Mouse (Mus musculus) lung, adult 2 months (tissue): ENCODE results near the gene Trim39. TPM values are rescaled to one million over a fixed set of nuclear protein-coding genes. Genes with fewer than 3 reads are reported as not detected.
"Not testable (repeated sequence)": the region's sequence is repeated elsewhere in the genome, so short reads cannot be mapped to it uniquely, and the experiment has no call there.

ENCODE experiments used
- DNase-seq: peaks from one replicate; pipeline ENCODE4 v3.0.0; 2022
- H3K4me1 ChIP-seq: fragments of 200-500 bp; 2 replicates; pipeline ENCODE4 v1.6.1; 2011; ENCODE audit warnings: low read length; ENCODE audit not compliant: control insufficient read depth, insufficient read depth
- H3K4me3 ChIP-seq: fragments of 200-500 bp; replicated peaks from 2 replicates; pipeline ENCODE3; 2011; ENCODE audit warnings: low read depth, mild to moderate bottlenecking, control low read depth, low read length; ENCODE audit errors: extremely low read depth
- CTCF ChIP-seq: fragments of 200-500 bp; IDR thresholded peaks from 2 replicates; pipeline ENCODE4 v1.5.1; 2011; ENCODE audit warnings: mild to moderate bottlenecking, low read length, control low read depth; ENCODE audit not compliant: insufficient read depth
- POLR2A ChIP-seq: fragments of 200-500 bp; IDR thresholded peaks from 2 replicates; pipeline ENCODE4 v1.6.1; 2011; ENCODE audit warnings: low read depth, mild to moderate bottlenecking, control low read depth, low read length, borderline replicate concordance; ENCODE audit errors: extremely low read depth
- WGBS: fragments of 180-500 bp; shearing (Covaris S2); methylation state at CpG from one replicate; pipeline ENCODE4 v1.1.7; 2018; 5-methylcytosine and 5-hydroxymethylcytosine counted together
- polyA plus RNA-seq: library from polyadenylated mRNA; depleted of rRNA; stranded (reverse); fragments of >200 nt; gene quantifications from 2 replicates; pipeline ENCODE4 v1.2.3, GENCODE M21; 2012; rRNA removed

The Trim39 gene
- polyA plus RNA-seq = 14.9 and 15.6 TPM in 2 replicates

- TF ChIP-seq POLR2A (peak; percentile 25; the same call in 1 of the 2 replicates), CTCF (no peak)
- WGBS = 1% methylated on average over 43 of the region's 43 CpGs
- peak; percentile 95 for DNase-seq
- Histone ChIP-seq H3K4me1 (peaks cover 23% of the 10 kb centered on the region), H3K4me3 (peak within 1 kb of the TSS; percentile 97)
Observed at GRCm38 (mm10) chr17:36271586-36272256, at the start of gene Trim39. Trim39 (minus strand) TSS chr17:36272247.

GRCm38 (mm10) chr17:36315689-36316253 is 43.7 kb upstream of the Trim39 start:
- Histone ChIP-seq H3K4me3 (no peak overlapping the region), H3K4me1 (no peaks in the 10 kb centered on the region)
- no peak for DNase-seq
- 37% methylated on average over 5 of the region's 5 CpGs for WGBS
- TF ChIP-seq CTCF (no peak), POLR2A (no peak)

GRCm38 (mm10) chr17:36315041-36315688 is 43.1 kb upstream of the Trim39 start:
- TF ChIP-seq POLR2A (no peak), CTCF (no peak)
- under 1% methylated on average over 19 of the region's 19 CpGs for WGBS

DNA sequence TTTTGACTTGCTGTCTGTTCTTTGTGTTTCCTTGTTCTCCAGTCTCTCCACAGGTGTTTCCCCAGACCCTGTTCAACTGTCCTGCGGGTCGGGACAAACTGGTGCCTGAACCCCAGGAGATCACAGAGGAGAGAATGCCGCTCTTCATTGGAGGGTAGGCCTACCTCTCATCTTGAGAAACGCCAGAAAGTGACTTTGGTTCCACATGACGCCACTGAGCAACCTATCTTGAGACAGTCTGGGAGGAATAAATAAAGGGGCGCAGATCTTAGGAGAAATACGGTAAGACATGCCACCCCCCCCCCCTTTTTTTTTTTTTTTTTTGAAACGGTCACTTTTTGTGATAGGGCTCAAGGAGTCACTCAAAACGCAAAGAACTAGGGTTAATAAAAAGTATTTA is 42.5 kb upstream of the Trim39 start:
- Histone ChIP-seq H3K4me1 (no peaks in the 10 kb centered on the region), H3K4me3 (no peak overlapping the region)
- DNase-seq = peak; percentile 7
- 10% methylated on average over 9 of the region's 9 CpGs for WGBS
- TF ChIP-seq POLR2A = no peak
- TF ChIP-seq CTCF = no peak

More at GRCm38 (mm10) chr17:36315041-36315688, 43.1 kb upstream of the Trim39 start:
- Histone ChIP-seq H3K4me1 (no peaks in the 10 kb centered on the region), H3K4me3 (peak overlapping the region; percentile 80)
- DNase-seq = peak; percentile 59

GRCm38 (mm10) chr17:36309293-36309692 is 37.2 kb upstream of the Trim39 start:
- Histone ChIP-seq H3K4me3 (no peak overlapping the region), H3K4me1 (no peaks in the 10 kb centered on the region)
- TF ChIP-seq POLR2A = no peak
- no peak for TF ChIP-seq CTCF
- WGBS = 37% methylated on average over 1 of the region's 1 CpGs
- no peak for DNase-seq

DNA sequence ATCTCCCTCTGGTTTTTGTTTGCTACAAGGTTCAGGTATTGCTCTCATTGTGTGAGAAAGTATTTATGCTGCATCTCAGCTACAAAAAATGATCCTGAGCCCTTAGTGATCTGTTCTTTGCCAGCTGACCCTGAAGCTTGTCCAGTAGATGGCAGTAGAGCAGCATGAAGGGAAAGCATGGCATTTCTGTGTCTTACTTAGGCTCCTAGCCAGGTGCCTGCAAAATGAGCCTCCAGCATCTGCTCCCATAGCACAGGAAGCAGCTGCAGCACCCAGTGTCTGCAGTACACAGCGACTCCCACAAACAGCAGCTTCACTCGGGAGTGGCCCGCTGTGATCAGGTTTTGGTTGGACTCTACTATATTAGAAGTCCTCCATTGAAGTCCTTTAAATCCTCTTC is 36.8 kb upstream of the Trim39 start:
- peak; percentile 32 for DNase-seq
- TF ChIP-seq CTCF = peak; percentile 54
- 1% methylated on average over 3 of the region's 3 CpGs for WGBS
- not testable (repeated sequence) for H3K4me1 ChIP-seq, H3K4me3 ChIP-seq

- TF ChIP-seq CTCF = no peak
- no peak for TF ChIP-seq POLR2A
- DNase-seq = no peak
- Histone ChIP-seq H3K4me3 (no peak within 1 kb of the TSS), H3K4me1 (no peaks in the 10 kb centered on the region; the same call in 1 of the 2 replicates)
- WGBS = 85% methylated on average over 2 of the region's 2 CpGs
Observed at GRCm38 (mm10) chr17:36286390-36286789, 14.3 kb upstream of the Trim39 start, which contains the start of gene H2-M10.2. H2-M10.2 (minus strand) TSS chr17:36286490.

- TF ChIP-seq POLR2A (no peak), CTCF (no peak)
- no peaks in the 10 kb centered on the region; the same call in 1 of the 2 replicates for H3K4me1 ChIP-seq
- H3K4me3 ChIP-seq = no peak overlapping the region
- WGBS = 89% methylated on average over 4 of the region's 4 CpGs
- DNase-seq = no peak
Observed at GRCm38 (mm10) chr17:36281521-36282245, 9.6 kb upstream of the Trim39 start.

GRCm38 (mm10) chr17:36274776-36275175 is 2.7 kb upstream of the Trim39 start:
- Histone ChIP-seq H3K4me1 (peaks cover 23% of the 10 kb centered on the region), H3K4me3 (no peak overlapping the region)
- TF ChIP-seq POLR2A (no peak), CTCF (no peak)
- no peak for DNase-seq
- WGBS = 64% methylated on average over 4 of the region's 4 CpGs

- H3K4me1 ChIP-seq = peaks cover 23% of the 10 kb centered on the region
- 55% methylated on average over 4 of the region's 4 CpGs for WGBS
- DNase-seq = no peak
- no peak overlapping the region for H3K4me3 ChIP-seq
- TF ChIP-seq POLR2A (no peak), CTCF (no peak)
Observed at GRCm38 (mm10) chr17:36273796-36274195, 1.7 kb upstream of the Trim39 start.
